Comparison of ENCODE assay signal across 26 mouse cellular contexts in the genomic region with DNA sequence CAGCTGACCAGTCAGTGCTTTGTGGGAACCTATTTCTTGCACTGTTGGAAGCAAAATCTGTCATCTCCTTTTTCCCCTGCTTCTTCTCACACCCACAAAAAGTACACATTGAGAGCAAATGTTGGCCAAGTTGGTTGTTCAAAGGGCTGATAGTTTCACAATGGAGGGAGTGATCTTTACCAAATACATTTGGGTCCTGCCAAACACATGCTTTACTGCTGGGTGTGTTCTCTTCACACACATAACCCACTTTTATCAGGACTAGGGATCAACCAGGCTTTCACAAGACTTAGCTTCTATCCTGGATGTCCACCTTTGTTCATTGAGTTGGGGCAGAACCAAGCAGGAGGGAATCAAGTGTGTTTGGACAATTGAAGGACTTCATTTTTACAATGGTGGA. TPM values are rescaled to one million over a fixed set of nuclear protein-coding genes. Genes with fewer than 3 reads are reported as not detected.
DNase-seq lines count a peak whose midpoint lies in the region; ATAC-seq and TF ChIP-seq lines count a peak whose summit lies in the region.
"Had no signal": no experiment of that assay in that cellular context is flagged by ENCODE, and none has a peak within 500 bp of the region (broad histone marks: within the 10 kb centered on the region; RNA-seq: fewer than 3 reads in every experiment).

No protein-coding gene starts in this region.

- no peaks in the 10 kb centered on the region for H3K79me2 ChIP-seq in liver, adult 2 months (ENCODE audit: control insufficient read depth, insufficient read depth, low read length)

- H3K27me3 ChIP-seq in liver, adult 2 months (ENCODE audit: control insufficient read depth, insufficient read depth, low read length): no peaks in the 10 kb centered on the region
- no peaks in the 10 kb centered on the region for H3K27me3 ChIP-seq in liver, embryonic 12.5 days (replicated peaks)
- no peaks in the 10 kb centered on the region for H3K27me3 ChIP-seq in liver, postnatal 0 days (ENCODE audit: insufficient read depth, low read length)
- H3K27me3 ChIP-seq in liver, embryonic 11.5 days (replicated peaks; ENCODE audit: control insufficient read depth, insufficient read depth, low read length): no peaks in the 10 kb centered on the region
- no peaks in the 10 kb centered on the region for H3K27me3 ChIP-seq in stomach, embryonic 14.5 days (ENCODE audit: control insufficient read depth, insufficient read depth, low read length)
- H3K27me3 ChIP-seq in stomach, postnatal 0 days (ENCODE audit: control insufficient read depth, insufficient read depth, low read length): no peaks in the 10 kb centered on the region
- H3K27me3 ChIP-seq: CH12.LX; embryonic facial prominence, embryonic 12.5 days; forebrain, embryonic 13.5 days; forebrain, embryonic 15.5 days; Patski had no signal

- TF ChIP-seq EP300 in liver, postnatal 0 days (IDR thresholded peaks at IDR 0.05; ENCODE audit: low read depth): no peak
- TF ChIP-seq EP300 in stomach, postnatal 0 days (optimal IDR thresholded peaks at IDR 0.05): no peak

- peak; percentile 71 for DNase-seq in liver, adult 2 months (ENCODE audit: extremely low read depth, low read depth, low spot score)
- no peak for DNase-seq in liver, postnatal 0 days
- no peak for DNase-seq in liver, embryonic 11.5 days (ENCODE audit: low spot score)
- no peak for DNase-seq in stomach, postnatal 0 days (ENCODE audit: low spot score)
- DNase-seq in cerebellum, adult 9-11 months: no peak
- DNase-seq: adrenal gland, adult 2 months; adrenal gland, postnatal 10 days; adrenal gland, postnatal 25 days; B cell, adult 2 months; cerebellum, adult 11 months; cerebellum, adult 18-20 months; cerebellum, adult 8-10 months; cerebellum, postnatal 10 days; cerebellum, postnatal 25 days had no signal

- peaks cover 5% of the 10 kb centered on the region; the same call in 1 of the 2 replicates for H3K4me1 ChIP-seq in liver, adult 2 months (ENCODE audit: control insufficient read depth, insufficient read depth, low read length)
- H3K4me1 ChIP-seq in liver, embryonic 12.5 days: no peaks in the 10 kb centered on the region
- no peaks in the 10 kb centered on the region for H3K4me1 ChIP-seq in liver, postnatal 0 days (ENCODE audit: insufficient read depth)
- no peaks in the 10 kb centered on the region for H3K4me1 ChIP-seq in liver, embryonic 11.5 days (replicated peaks; ENCODE audit: control insufficient read depth, insufficient read depth, low read length)
- H3K4me1 ChIP-seq in stomach, embryonic 14.5 days (ENCODE audit: control insufficient read depth, insufficient read depth, low read length): no peaks in the 10 kb centered on the region
- H3K4me1 ChIP-seq in stomach, postnatal 0 days (replicated peaks; ENCODE audit: control insufficient read depth, insufficient read depth): no peaks in the 10 kb centered on the region
- H3K4me1 ChIP-seq: embryonic facial prominence, embryonic 10.5 days; forebrain, embryonic 13.5 days; forebrain, embryonic 15.5 days had no signal

- H3K9ac ChIP-seq in liver, adult 2 months (ENCODE audit: low read depth, low read length): no peak overlapping the region
- H3K9ac ChIP-seq in liver, embryonic 12.5 days: no peak overlapping the region
- no peak overlapping the region for H3K9ac ChIP-seq in liver, postnatal 0 days (replicated peaks)
- no peak overlapping the region for H3K9ac ChIP-seq in liver, embryonic 11.5 days (ENCODE audit: low read depth, low read length)
- no peak overlapping the region for H3K9ac ChIP-seq in stomach, embryonic 14.5 days (replicated peaks; ENCODE audit: low read depth, low read length)
- no peak overlapping the region for H3K9ac ChIP-seq in stomach, postnatal 0 days (ENCODE audit: low read length)
- H3K9ac ChIP-seq: embryonic facial prominence, embryonic 12.5 days; forebrain, embryonic 13.5 days; forebrain, embryonic 15.5 days had no signal

- no peak overlapping the region for H3K4me2 ChIP-seq in liver, embryonic 12.5 days
- no peak overlapping the region for H3K4me2 ChIP-seq in liver, postnatal 0 days (ENCODE audit: low read depth, low read length)
- H3K4me2 ChIP-seq in liver, embryonic 11.5 days: no peak overlapping the region
- H3K4me2 ChIP-seq in stomach, embryonic 14.5 days (replicated peaks; ENCODE audit: low read depth, low read length): no peak overlapping the region
- H3K4me2 ChIP-seq in stomach, postnatal 0 days (replicated peaks; ENCODE audit: low read depth): no peak overlapping the region
- H3K4me2 ChIP-seq: embryonic facial prominence, embryonic 12.5 days; forebrain, embryonic 13.5 days; forebrain, embryonic 15.5 days had no signal

- H3K36me3 ChIP-seq in liver, adult 2 months (ENCODE audit: control insufficient read depth, insufficient read depth, low read length): no peaks in the 10 kb centered on the region
- H3K36me3 ChIP-seq in liver, embryonic 12.5 days: no peaks in the 10 kb centered on the region
- H3K36me3 ChIP-seq in liver, postnatal 0 days (replicated peaks; ENCODE audit: insufficient read depth, low read length): no peaks in the 10 kb centered on the region
- H3K36me3 ChIP-seq in liver, embryonic 11.5 days (ENCODE audit: control insufficient read depth, insufficient read depth, low read length): no peaks in the 10 kb centered on the region
- H3K36me3 ChIP-seq in stomach, embryonic 14.5 days (ENCODE audit: control insufficient read depth, insufficient read depth, low read length): no peaks in the 10 kb centered on the region
- H3K36me3 ChIP-seq in stomach, postnatal 0 days (ENCODE audit: control insufficient read depth, insufficient read depth, low read length): no peaks in the 10 kb centered on the region
- H3K36me3 ChIP-seq: embryonic facial prominence, embryonic 10.5 days; embryonic facial prominence, embryonic 12.5 days; forebrain, embryonic 15.5 days; G1E had no signal

- no peak for TF ChIP-seq POLR2A in liver, adult 2 months (IDR thresholded peaks at IDR 0.05; ENCODE audit: extremely low read depth, insufficient read depth, low read length)

- no peaks in the 10 kb centered on the region for H3K9me3 ChIP-seq in liver, embryonic 12.5 days (replicated peaks)
- H3K9me3 ChIP-seq in liver, postnatal 0 days (ENCODE audit: low read length): no peaks in the 10 kb centered on the region
- no peaks in the 10 kb centered on the region for H3K9me3 ChIP-seq in liver, embryonic 11.5 days (ENCODE audit: control insufficient read depth, low read length)
- no peaks in the 10 kb centered on the region for H3K9me3 ChIP-seq in stomach, embryonic 14.5 days (ENCODE audit: control insufficient read depth, low read depth, low read length)
- no peaks in the 10 kb centered on the region for H3K9me3 ChIP-seq in stomach, postnatal 0 days (ENCODE audit: control insufficient read depth, low read length)
- H3K9me3 ChIP-seq: embryonic facial prominence, embryonic 10.5 days; embryonic facial prominence, embryonic 12.5 days; forebrain, embryonic 13.5 days; G1E had no signal

- H3K4me3 ChIP-seq in liver, adult 2 months (ENCODE audit: insufficient read depth, low read depth, low read length): no peak overlapping the region
- H3K4me3 ChIP-seq in liver, embryonic 12.5 days: no peak overlapping the region
- H3K4me3 ChIP-seq in liver, postnatal 0 days (ENCODE audit: low read depth, low read length): no peak overlapping the region
- H3K4me3 ChIP-seq in liver, embryonic 11.5 days (ENCODE audit: low read depth, low read length): no peak overlapping the region
- no peak overlapping the region for H3K4me3 ChIP-seq in stomach, embryonic 14.5 days (ENCODE audit: low read depth, low read length)
- no peak overlapping the region for H3K4me3 ChIP-seq in stomach, postnatal 0 days (ENCODE audit: low read depth, low read length)
- H3K4me3 ChIP-seq: embryonic facial prominence, embryonic 10.5 days; embryonic facial prominence, embryonic 12.5 days; forebrain, embryonic 13.5 days; forebrain, embryonic 15.5 days had no signal

- no peak for TF ChIP-seq CTCF in liver, adult 2 months (IDR thresholded peaks at IDR 0.05; ENCODE audit: low read depth, low read length)
- TF ChIP-seq CTCF in liver, postnatal 0 days (IDR thresholded peaks at IDR 0.05; ENCODE audit: low read depth): no peak
- TF ChIP-seq CTCF in stomach, postnatal 0 days (IDR thresholded peaks at IDR 0.05; ENCODE audit: low read depth): no peak

- H3K27ac ChIP-seq in liver, adult 2 months (replicated peaks; ENCODE audit: insufficient read depth, low read depth, low read length): no peak overlapping the region
- H3K27ac ChIP-seq in liver, embryonic 12.5 days: no peak overlapping the region
- no peak overlapping the region for H3K27ac ChIP-seq in liver, postnatal 0 days (ENCODE audit: low read depth)
- H3K27ac ChIP-seq in liver, embryonic 11.5 days (ENCODE audit: low read depth, low read length): no peak overlapping the region
- H3K27ac ChIP-seq in stomach, embryonic 14.5 days (ENCODE audit: low read length): no peak overlapping the region
- H3K27ac ChIP-seq in stomach, postnatal 0 days (replicated peaks): no peak overlapping the region
- H3K27ac ChIP-seq: embryonic facial prominence, embryonic 10.5 days; embryonic facial prominence, embryonic 12.5 days; forebrain, embryonic 13.5 days; forebrain, embryonic 15.5 days had no signal

- ATAC-seq in liver, embryonic 12.5 days: no peak
- peak; percentile 92 for ATAC-seq in liver, postnatal 0 days
- ATAC-seq in liver, embryonic 11.5 days (replicated peaks; ENCODE audit: low FRiP score): no peak
- 0 out of 2 replicates have a peak, but pooled peaks have one; percentile 10 for ATAC-seq in stomach, embryonic 14.5 days (ENCODE audit: insufficient number of reproducible peaks, insufficient read depth, low FRiP score, low read depth)
- ATAC-seq in stomach, postnatal 0 days (ENCODE audit: low FRiP score, low TSS enrichment): no peak
- ATAC-seq: CD4-positive, CD25-positive, alpha-beta regulatory T cell, adult 4 months; forebrain, embryonic 13.5 days; forebrain, embryonic 15.5 days; Patski had no signal

RNA-seq across cellular contexts. Expression of a gene that starts 20.0 kb away (rescaled TPM):
- 0.07 and 0.09 TPM in 2 replicates for total RNA-seq in liver, adult 2 months (2014; rRNA removed)
- polyA plus RNA-seq in liver, adult 2 months (2012; rRNA removed): 0.11 and 0.24 TPM in 2 replicates
- not detected in 2 replicates for polyA plus RNA-seq in liver, embryonic 12.5 days (2016; fragmentation: Nextera tagmentation; extraction: Ambion mirVana)
- not detected in 2 replicates for polyA plus RNA-seq in liver, postnatal 0 days (2015; fragmentation: Nextera tagmentation; extraction: Ambion mirVana)
- polyA plus RNA-seq in liver, embryonic 11.5 days (2014; fragmentation: Nextera tagmentation; extraction: Ambion mirVana): not detected in 2 replicates
- 13.1 and 15.4 TPM in 2 replicates for polyA plus RNA-seq in stomach, embryonic 14.5 days (2014; fragmentation: Nextera tagmentation; extraction: Ambion mirVana)
- 57.9 and 66.2 TPM in 2 replicates for polyA plus RNA-seq in stomach, postnatal 0 days (2015; fragmentation: Nextera tagmentation; extraction: Ambion mirVana)
- total RNA-seq: adrenal gland, adult 2 months; adrenal gland, postnatal 10 days; adrenal gland, postnatal 25 days; CH12.LX; G1E had no signal
- polyA plus RNA-seq: adrenal gland, adult 2 months; CD4-positive, CD25-positive, alpha-beta regulatory T cell, adult 4 months; cortical plate, adult 2 months; forebrain, embryonic 11.5 days; forebrain, embryonic 13.5 days; forebrain, embryonic 15.5 days; G1E had no signal

Comparison
In these comparisons a context has a peak if more than half of its experiments do, and no peak if none do; other contexts are left out.
1. ATAC-seq: peak in liver, postnatal 0 days (single experiment) and stomach, embryonic 14.5 days (single experiment); none in liver, embryonic 12.5 days (single experiment), liver, embryonic 11.5 days (single experiment) and stomach, postnatal 0 days (single experiment).
2. RNA of a gene that starts 20.0 kb away (polyA plus RNA-seq): 57.9 to 66.2 TPM in stomach, postnatal 0 days and 13.1 to 15.4 TPM in stomach, embryonic 14.5 days; 0.11 to 0.24 TPM in liver, adult 2 months, not detected in liver, embryonic 11.5 days, not detected in liver, postnatal 0 days and not detected in liver, embryonic 12.5 days; every median in the first group is over 10 times any median in the second.